Mouse (Mus musculus): ENCODE measurements around the gene Pdf. TPM values are rescaled to one million over a fixed set of nuclear protein-coding genes. Genes with fewer than 3 reads are reported as not detected.
"Not testable (repeated sequence)": the region's sequence is repeated elsewhere in the genome, so short reads cannot be mapped to it uniquely, and the experiment has no call there.

The Pdf gene
- polyA plus RNA-seq, 1 experiment from 2014 or later = 21.7 TPM

DNA sequence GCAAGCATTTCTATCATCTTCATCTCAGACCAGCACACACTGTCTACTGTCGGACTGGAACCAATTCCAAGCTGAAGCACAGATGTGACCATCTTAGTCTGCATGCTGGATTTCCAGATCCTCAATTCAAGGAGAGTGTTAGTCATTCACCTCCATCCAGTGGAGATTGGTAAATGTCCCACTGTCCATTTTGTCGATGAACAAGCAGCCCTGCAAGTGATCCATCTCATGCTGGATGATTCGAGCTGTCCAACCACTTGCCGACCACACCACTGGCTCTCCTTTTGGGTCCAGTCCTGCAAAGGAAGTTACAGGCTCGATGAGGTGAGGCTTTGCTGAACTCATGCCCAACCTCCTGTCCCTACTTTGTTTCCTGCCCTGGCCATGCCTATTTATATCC, 1.4 kb downstream of the Pdf start:
- H3K9me3 ChIP-seq (replicated peaks; ENCODE audit: control insufficient read depth, low read length) = no peaks in the 10 kb centered on the region
- no peak overlapping the region for H3K4me2 ChIP-seq (ENCODE audit: low read length)
- H3K36me3 ChIP-seq (ENCODE audit: control insufficient read depth, insufficient read depth, low read length) = peaks cover 83% of the 10 kb centered on the region
- ATAC-seq (no peak), DNase-seq (ENCODE audit: low spot score) (no peak)
- H3K4me1 ChIP-seq (ENCODE audit: control insufficient read depth, insufficient read depth, low read length) = peaks cover 4% of the 10 kb centered on the region
- 88% methylated on average over 5 of the region's 5 CpGs for WGBS
- no peaks in the 10 kb centered on the region for H3K27me3 ChIP-seq (replicated peaks; ENCODE audit: control insufficient read depth, insufficient read depth, low read length)
- H3K4me3 ChIP-seq (ENCODE audit: low read depth, low read length) = no peak overlapping the region
- no peak overlapping the region for H3K9ac ChIP-seq (ENCODE audit: low read length)
- no peak overlapping the region for H3K27ac ChIP-seq (ENCODE audit: low read depth, low read length)

DNA sequence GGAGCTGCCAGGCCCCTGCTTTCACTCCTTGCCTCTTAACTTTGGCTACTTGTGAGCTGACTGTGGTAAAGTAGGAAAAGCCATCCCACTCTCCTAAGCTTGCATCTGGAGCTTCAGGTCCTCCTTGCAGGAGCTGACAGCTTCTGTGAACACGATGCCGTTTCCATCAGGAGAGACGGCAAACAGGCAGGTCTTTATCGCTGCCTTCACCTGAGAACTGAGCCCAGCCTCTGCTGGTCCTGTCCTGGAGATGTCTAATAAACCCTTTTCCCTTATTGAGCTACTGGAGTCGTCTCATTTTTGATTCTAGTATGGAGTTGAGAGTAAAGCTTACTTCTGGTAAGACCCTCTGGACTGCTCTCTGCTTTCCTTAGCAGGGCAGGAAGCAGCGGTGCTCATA, 2.9 kb downstream of the Pdf start:
- Histone ChIP-seq H3K27ac (ENCODE audit: low read depth, low read length) (no peak overlapping the region), H3K4me3 (ENCODE audit: low read depth, low read length) (no peak overlapping the region), H3K27me3 (replicated peaks; ENCODE audit: control insufficient read depth, insufficient read depth, low read length) (no peaks in the 10 kb centered on the region), H3K4me2 (ENCODE audit: low read length) (no peak overlapping the region), H3K9me3 (replicated peaks; ENCODE audit: control insufficient read depth, low read length) (no peaks in the 10 kb centered on the region), H3K9ac (ENCODE audit: low read length) (no peak overlapping the region), H3K4me1 (ENCODE audit: control insufficient read depth, insufficient read depth, low read length) (peaks cover 4% of the 10 kb centered on the region), H3K36me3 (ENCODE audit: control insufficient read depth, insufficient read depth, low read length) (peaks cover 82% of the 10 kb centered on the region)
- DNase-seq (ENCODE audit: low spot score) = no peak
- WGBS = 89% methylated on average over 6 of the region's 6 CpGs
- no peak for ATAC-seq

DNA sequence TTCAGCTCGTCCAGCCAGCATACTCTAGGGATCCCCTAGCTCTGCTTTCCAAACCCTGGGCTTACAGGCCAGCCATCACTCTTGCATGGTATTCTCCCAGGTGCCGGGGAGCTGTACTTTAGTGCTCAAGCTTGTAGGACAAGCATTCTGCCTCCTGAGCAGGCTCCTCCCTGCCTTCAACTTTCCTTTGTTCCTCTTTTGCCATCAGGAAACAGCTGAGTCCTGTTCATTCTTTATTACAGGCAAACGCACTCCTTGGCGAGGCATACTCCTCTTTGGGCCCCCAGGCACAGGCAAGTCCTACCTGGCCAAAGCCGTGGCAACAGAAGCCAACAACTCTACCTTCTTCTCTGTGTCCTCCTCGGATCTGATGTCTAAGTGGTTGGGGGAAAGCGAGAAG, 7.8 kb downstream of the Pdf start:
- Histone ChIP-seq H3K27ac (ENCODE audit: low read depth, low read length) (no peak overlapping the region), H3K27me3 (replicated peaks; ENCODE audit: control insufficient read depth, insufficient read depth, low read length) (no peaks in the 10 kb centered on the region), H3K4me2 (ENCODE audit: low read length) (no peak overlapping the region), H3K4me1 (ENCODE audit: control insufficient read depth, insufficient read depth, low read length) (no peaks in the 10 kb centered on the region), H3K9me3 (replicated peaks; ENCODE audit: control insufficient read depth, low read length) (no peaks in the 10 kb centered on the region), H3K4me3 (ENCODE audit: low read depth, low read length) (no peak overlapping the region), H3K36me3 (ENCODE audit: control insufficient read depth, insufficient read depth, low read length) (peaks cover 83% of the 10 kb centered on the region), H3K9ac (ENCODE audit: low read length) (no peak overlapping the region)
- ATAC-seq = no peak
- WGBS = 85% methylated on average over 7 of the region's 7 CpGs
- no peak for DNase-seq (ENCODE audit: low spot score)

DNA sequence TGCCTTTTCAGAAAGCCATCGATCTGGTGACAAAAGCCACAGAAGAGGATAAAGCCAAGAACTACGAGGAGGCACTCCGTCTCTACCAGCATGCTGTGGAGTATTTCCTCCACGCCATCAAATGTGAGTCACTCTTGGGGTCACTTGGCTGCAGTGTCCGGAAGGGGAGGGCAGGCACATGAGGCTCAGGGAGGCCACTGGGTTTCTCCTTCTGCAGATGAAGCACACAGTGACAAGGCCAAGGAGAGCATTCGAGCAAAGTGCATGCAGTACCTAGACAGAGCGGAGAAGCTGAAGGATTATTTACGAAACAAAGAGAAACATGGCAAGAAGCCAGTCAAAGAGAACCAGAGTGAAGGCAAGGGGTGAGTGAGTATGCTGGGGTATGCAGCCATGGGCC, 11.8 kb downstream of the Pdf start:
- Histone ChIP-seq H3K9me3 (replicated peaks; ENCODE audit: control insufficient read depth, low read length) (no peaks in the 10 kb centered on the region), H3K27ac (ENCODE audit: low read depth, low read length) (no peak overlapping the region), H3K4me1 (ENCODE audit: control insufficient read depth, insufficient read depth, low read length) (peaks cover 10% of the 10 kb centered on the region), H3K4me2 (ENCODE audit: low read length) (no peak overlapping the region), H3K9ac (ENCODE audit: low read length) (no peak overlapping the region; the same call in 1 of the 2 replicates), H3K27me3 (replicated peaks; ENCODE audit: control insufficient read depth, insufficient read depth, low read length) (no peaks in the 10 kb centered on the region), H3K4me3 (ENCODE audit: low read depth, low read length) (no peak overlapping the region), H3K36me3 (ENCODE audit: control insufficient read depth, insufficient read depth, low read length) (peaks cover 48% of the 10 kb centered on the region)
- WGBS = 85% methylated on average over 8 of the region's 8 CpGs
- ATAC-seq = no peak
- DNase-seq (ENCODE audit: low spot score) = no peak

DNA sequence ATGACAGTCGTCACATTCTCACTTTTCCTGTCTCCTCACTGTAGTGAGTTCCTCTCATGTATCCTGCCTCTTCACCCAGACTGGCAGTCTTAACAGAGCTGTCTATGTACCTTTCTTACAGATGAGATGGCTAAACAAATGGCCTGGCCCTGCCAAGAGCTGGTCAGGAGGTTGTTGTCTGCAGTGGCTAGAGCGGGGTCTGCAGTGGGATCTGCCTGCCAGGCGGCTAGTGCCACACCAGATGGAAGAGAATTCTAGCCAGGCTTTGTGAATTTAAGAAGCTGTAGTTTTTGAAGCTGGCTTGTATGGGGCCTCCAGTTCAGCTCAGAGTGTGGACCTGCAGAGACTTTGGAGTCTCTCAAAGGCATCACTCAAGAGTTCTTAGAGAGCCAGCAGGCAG, 12.8 kb downstream of the Pdf start:
- Histone ChIP-seq H3K9ac (ENCODE audit: low read length) (no peak overlapping the region), H3K36me3 (ENCODE audit: control insufficient read depth, insufficient read depth, low read length) (peaks cover 38% of the 10 kb centered on the region), H3K4me3 (ENCODE audit: low read depth, low read length) (no peak overlapping the region), H3K4me2 (ENCODE audit: low read length) (no peak overlapping the region), H3K27ac (ENCODE audit: low read depth, low read length) (no peak overlapping the region), H3K4me1 (ENCODE audit: control insufficient read depth, insufficient read depth, low read length) (peaks cover 10% of the 10 kb centered on the region), H3K9me3 (replicated peaks; ENCODE audit: control insufficient read depth, low read length) (no peaks in the 10 kb centered on the region), H3K27me3 (replicated peaks; ENCODE audit: control insufficient read depth, insufficient read depth, low read length) (no peaks in the 10 kb centered on the region)
- WGBS = 88% methylated on average over 3 of the region's 3 CpGs
- ATAC-seq (no peak), DNase-seq (ENCODE audit: low spot score) (no peak)

DNA sequence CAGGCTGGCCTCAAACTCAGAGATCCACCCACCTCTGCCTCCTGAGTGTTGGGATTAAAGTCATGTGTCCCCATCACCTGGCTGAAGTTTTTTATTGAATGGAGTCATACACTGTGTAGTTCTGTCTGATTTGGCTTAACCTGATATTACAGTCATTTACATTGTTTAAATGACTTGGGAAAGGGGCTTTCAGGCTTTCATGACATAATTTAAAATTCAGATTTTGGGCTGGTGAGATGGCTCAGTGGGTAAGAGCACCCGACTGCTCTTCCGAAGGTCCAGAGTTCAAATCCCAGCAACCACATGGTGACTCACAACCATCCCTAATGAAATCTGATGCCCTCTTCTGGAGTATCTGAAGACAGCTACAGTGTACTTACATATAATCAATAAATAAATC, 14.8 kb downstream of the Pdf start:
- H3K27me3 ChIP-seq (replicated peaks; ENCODE audit: control insufficient read depth, insufficient read depth, low read length); H3K27ac ChIP-seq (ENCODE audit: low read depth, low read length); H3K4me2 ChIP-seq (ENCODE audit: low read length); H3K9ac ChIP-seq (ENCODE audit: low read length); H3K9me3 ChIP-seq (replicated peaks; ENCODE audit: control insufficient read depth, low read length); H3K4me3 ChIP-seq (ENCODE audit: low read depth, low read length); ATAC-seq; DNase-seq (ENCODE audit: low spot score): not testable (repeated sequence)
- Histone ChIP-seq H3K36me3 (ENCODE audit: control insufficient read depth, insufficient read depth, low read length) (peaks cover 19% of the 10 kb centered on the region), H3K4me1 (ENCODE audit: control insufficient read depth, insufficient read depth, low read length) (peaks cover 10% of the 10 kb centered on the region)
- WGBS = 89% methylated on average over 2 of the region's 2 CpGs

DNA sequence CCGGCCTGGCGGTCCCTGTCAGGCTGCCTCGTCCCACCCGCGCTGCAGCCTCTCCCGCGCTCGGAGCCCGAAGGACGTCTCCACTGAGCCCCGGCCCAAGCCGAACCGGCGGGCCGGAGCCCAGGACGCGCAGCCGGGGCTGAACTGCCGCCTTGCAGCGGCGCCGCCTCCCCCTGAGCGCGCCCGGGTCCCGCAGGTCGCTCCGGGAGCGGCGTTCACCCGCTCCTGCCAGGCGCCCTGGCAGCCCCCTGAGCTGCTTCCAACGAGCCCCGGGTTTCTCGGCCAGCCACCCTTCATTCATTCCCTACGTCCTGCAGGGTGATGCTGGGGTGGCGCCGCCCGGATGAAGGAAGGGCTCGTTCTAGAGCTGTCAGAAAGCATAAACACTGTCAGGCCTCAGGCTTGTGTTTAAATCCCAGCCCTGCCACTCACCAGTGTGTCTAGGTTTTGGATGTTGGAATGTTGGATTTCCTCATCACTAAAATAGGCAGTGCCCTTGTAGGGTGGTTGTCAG, 16.8 kb downstream of the Pdf start:
- no peak; the same call in 1 of the 2 replicates for ATAC-seq
- under 1% methylated on average over 38 of the region's 40 CpGs for WGBS

DNA sequence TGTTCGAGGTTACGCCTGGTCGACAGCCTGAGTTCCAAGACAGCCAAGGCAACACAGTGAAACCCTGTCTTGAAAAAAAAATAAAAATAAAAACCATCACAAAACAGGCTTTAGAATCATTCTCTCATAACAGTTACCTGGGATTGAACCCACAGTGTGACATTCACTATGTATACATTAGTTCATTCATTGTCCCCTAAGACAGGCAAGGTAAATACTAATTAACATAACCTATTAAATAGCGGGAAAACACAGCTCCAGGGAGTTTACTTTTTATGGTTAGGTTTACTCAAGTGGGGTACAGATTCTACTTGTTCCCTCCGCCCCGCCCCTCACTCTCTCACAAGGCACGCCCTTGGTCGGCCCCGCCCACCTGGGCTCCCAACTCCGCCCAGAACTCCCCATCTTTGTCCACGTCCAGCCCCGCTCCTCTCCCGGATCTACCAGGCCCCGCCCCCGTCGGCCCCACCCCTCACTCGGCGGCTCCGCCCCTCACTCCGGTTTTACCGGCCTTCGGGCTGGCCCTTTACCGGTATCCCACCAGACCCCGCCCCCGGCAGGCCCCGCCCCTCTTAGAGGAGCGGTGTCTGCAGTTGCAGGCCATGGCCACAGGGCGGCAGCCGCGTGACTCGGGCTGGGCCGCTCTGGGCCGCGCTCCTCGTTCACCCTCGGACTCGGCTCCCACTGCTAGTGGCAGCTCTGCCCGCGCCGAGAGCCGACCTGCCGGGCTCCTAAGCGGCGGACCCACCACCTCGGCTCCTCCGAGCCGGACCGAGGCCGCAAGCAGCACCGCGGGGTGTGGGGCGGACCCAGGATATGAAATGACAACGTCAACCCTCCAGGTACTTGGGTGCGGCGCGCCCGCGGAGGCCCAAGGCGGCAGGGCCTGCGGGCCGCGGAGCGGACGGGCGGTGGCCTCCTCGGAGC, 17.5 kb downstream of the Pdf start, which contains the start of gene Vps4a:
Gene Vps4a (plus strand): TSS at position 573 of the 927 bp plus-strand sequence.
- no peaks in the 10 kb centered on the region for H3K9me3 ChIP-seq (replicated peaks; ENCODE audit: control insufficient read depth, low read length)
- peak within 1 kb of the TSS; percentile 69 for H3K27ac ChIP-seq (ENCODE audit: low read depth, low read length)
- H3K27me3 ChIP-seq (replicated peaks; ENCODE audit: control insufficient read depth, insufficient read depth, low read length) = no peaks in the 10 kb centered on the region
- H3K4me2 ChIP-seq (ENCODE audit: low read length) = peak within 1 kb of the TSS; percentile 84
- WGBS = 5% methylated on average over 66 of the region's 66 CpGs
- peak within 1 kb of the TSS; percentile 92 for H3K4me3 ChIP-seq (ENCODE audit: low read depth, low read length)
- ATAC-seq (peak; percentile 98), DNase-seq (ENCODE audit: low spot score) (peak; percentile 94)
- H3K36me3 ChIP-seq (ENCODE audit: control insufficient read depth, insufficient read depth, low read length) = peaks cover 5% of the 10 kb centered on the region; the same call in 1 of the 2 replicates
- peak within 1 kb of the TSS; percentile 95 for H3K9ac ChIP-seq (ENCODE audit: low read length)
- H3K4me1 ChIP-seq (ENCODE audit: control insufficient read depth, insufficient read depth, low read length) = peaks cover 10% of the 10 kb centered on the region

More for the DNA sequence above, 16.8 kb downstream of the Pdf start:
- H3K9ac ChIP-seq (ENCODE audit: low read length) = peak overlapping the region; percentile 95
- H3K27ac ChIP-seq (ENCODE audit: low read depth, low read length) = peak overlapping the region; percentile 69
- no peaks in the 10 kb centered on the region for H3K9me3 ChIP-seq (replicated peaks; ENCODE audit: control insufficient read depth, low read length)
- peak overlapping the region; percentile 84 for H3K4me2 ChIP-seq (ENCODE audit: low read length)
- H3K4me3 ChIP-seq (ENCODE audit: low read depth, low read length) = peak overlapping the region; percentile 92
- DNase-seq (ENCODE audit: low spot score) = no peak
- peaks cover 10% of the 10 kb centered on the region for H3K4me1 ChIP-seq (ENCODE audit: control insufficient read depth, insufficient read depth, low read length)
- H3K27me3 ChIP-seq (replicated peaks; ENCODE audit: control insufficient read depth, insufficient read depth, low read length) = no peaks in the 10 kb centered on the region
- H3K36me3 ChIP-seq (ENCODE audit: control insufficient read depth, insufficient read depth, low read length) = peaks cover 8% of the 10 kb centered on the region

DNA sequence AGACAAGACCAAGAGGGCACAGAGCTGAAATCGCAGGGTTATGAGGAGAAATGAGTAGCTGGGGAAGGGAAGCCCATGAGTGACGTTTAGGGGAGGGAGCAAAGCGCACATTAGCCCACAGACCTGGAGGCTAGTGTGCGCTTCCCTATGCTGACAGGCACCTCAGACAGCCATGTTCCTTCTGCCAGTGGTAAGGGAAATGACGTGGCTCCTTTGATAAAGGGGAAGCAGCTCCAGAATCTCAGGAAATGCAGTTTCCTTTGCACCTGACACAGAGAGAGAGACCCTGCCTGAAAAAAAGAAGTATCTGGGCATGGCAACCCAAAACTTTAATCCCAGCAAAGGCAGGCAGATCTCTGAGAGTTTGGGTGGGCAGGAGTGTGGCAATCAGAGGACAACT, 18.4 kb downstream of the Pdf start:
- DNase-seq (ENCODE audit: low spot score) (no peak), ATAC-seq (no peak)
- Histone ChIP-seq H3K4me1 (ENCODE audit: control insufficient read depth, insufficient read depth, low read length) (peaks cover 10% of the 10 kb centered on the region), H3K4me3 (ENCODE audit: low read depth, low read length) (no peak overlapping the region), H3K4me2 (ENCODE audit: low read length) (no peak overlapping the region), H3K27me3 (replicated peaks; ENCODE audit: control insufficient read depth, insufficient read depth, low read length) (no peaks in the 10 kb centered on the region), H3K36me3 (ENCODE audit: control insufficient read depth, insufficient read depth, low read length) (no peaks in the 10 kb centered on the region), H3K9me3 (replicated peaks; ENCODE audit: control insufficient read depth, low read length) (no peaks in the 10 kb centered on the region), H3K9ac (ENCODE audit: low read length) (no peak overlapping the region), H3K27ac (ENCODE audit: low read depth, low read length) (no peak overlapping the region)
- 76% methylated on average over 5 of the region's 5 CpGs for WGBS
